In genomic region chr5:30815120-30815465, GRCm38 (mm10) we compare ENCODE assay signal across 8 mouse cellular contexts. TPM values are rescaled to one million over a fixed set of nuclear protein-coding genes. Genes with fewer than 3 reads are reported as not detected.
DNase-seq lines count a peak whose midpoint lies in the region; ATAC-seq and TF ChIP-seq lines count a peak whose summit lies in the region.

No protein-coding gene starts in this region.

- peak; percentile 71 for DNase-seq in cerebellum, postnatal 10 days
- DNase-seq in cerebellum, adult 11 months, result no peak
- no peak for DNase-seq in testis, postnatal 10 days (ENCODE audit: low spot score)
- DNase-seq in testis, postnatal 14 days (ENCODE audit: low spot score), result peak; percentile 27
- DNase-seq in cerebellum, adult 11-12 months, result no peak

- H3K9ac ChIP-seq in limb, embryonic 13.5 days, result peak overlapping the region; percentile 82

- 3% methylated on average over 7 of the region's 7 CpGs for WGBS in limb, embryonic 13.5 days

- H3K4me2 ChIP-seq in limb, embryonic 13.5 days (replicated peaks), result peak overlapping the region; percentile 85

- peak overlapping the region; percentile 84 for H3K4me3 ChIP-seq in testis, adult 2 months (ENCODE audit: control insufficient read depth, low read depth, low read length)
- H3K4me3 ChIP-seq in limb, embryonic 13.5 days, result peak overlapping the region; percentile 80

- H3K36me3 ChIP-seq in testis, adult 2 months (ENCODE audit: control insufficient read depth, insufficient read depth, low read length), result no peaks in the 10 kb centered on the region
- H3K36me3 ChIP-seq in limb, embryonic 13.5 days, result no peaks in the 10 kb centered on the region

- peak overlapping the region; percentile 65 for H3K27ac ChIP-seq in testis, adult 2 months (ENCODE audit: control insufficient read depth, insufficient read depth, low read depth, low read length)
- H3K27ac ChIP-seq in limb, embryonic 13.5 days, result peak overlapping the region; percentile 52; the same call in 1 of the 2 replicates

- H3K27me3 ChIP-seq in testis, adult 2 months (ENCODE audit: control insufficient read depth, insufficient read depth, low read length), result no peaks in the 10 kb centered on the region
- H3K27me3 ChIP-seq in limb, embryonic 13.5 days, result peaks cover 12% of the 10 kb centered on the region; the same call in 1 of the 2 replicates

- H3K9me3 ChIP-seq in limb, embryonic 13.5 days, result no peaks in the 10 kb centered on the region

- no peak for ATAC-seq in limb, embryonic 13.5 days (ENCODE audit: low FRiP score, low read depth)
- no peak for ATAC-seq in monocyte, adult 5-6 weeks (replicated peaks; ENCODE audit: insufficient number of reproducible peaks, low FRiP score, low TSS enrichment, poor library complexity, severe bottlenecking)

- no peak for TF ChIP-seq CTCF in testis, adult 2 months (IDR thresholded peaks at IDR 0.05; ENCODE audit: control insufficient read depth, insufficient read depth, insufficient replicate concordance, low read depth, low read length)

- TF ChIP-seq POLR2A in testis, adult 2 months (IDR thresholded peaks at IDR 0.05; ENCODE audit: control insufficient read depth, low read depth, low read length), result no peak

- H3K4me1 ChIP-seq in testis, adult 2 months (ENCODE audit: control insufficient read depth, insufficient read depth, low read length), result peaks cover 7% of the 10 kb centered on the region
- peaks cover 27% of the 10 kb centered on the region for H3K4me1 ChIP-seq in limb, embryonic 13.5 days

RNA-seq across cellular contexts. Expression of gene Mapre3, which starts 0.7 kb away (rescaled TPM):
- polyA plus RNA-seq in testis, adult 2 months (2012; rRNA removed), result 341 and 342 TPM in 2 replicates
- 30.7 and 33.0 TPM in 2 replicates for polyA plus RNA-seq in limb, embryonic 13.5 days (2015; fragmentation: Nextera tagmentation; extraction: Ambion mirVana)
- total RNA-seq in monocyte, adult 5-6 weeks (2017), result 5.0 TPM in 1 of 3 replicates, not detected in the others

RNA-seq across cellular contexts. Expression of gene Tmem214, which starts 52.7 kb away (rescaled TPM):
- polyA plus RNA-seq in testis, adult 2 months (2012; rRNA removed), result 126 and 131 TPM in 2 replicates
- polyA plus RNA-seq in limb, embryonic 13.5 days (2015; fragmentation: Nextera tagmentation; extraction: Ambion mirVana), result 93.3 and 95.2 TPM in 2 replicates
- total RNA-seq in monocyte, adult 5-6 weeks (2017), result 10.4 to 21.4 TPM (median 10.8 TPM) in 3 replicates

Comparison
In these comparisons a context has a peak if more than half of its experiments do, and no peak if none do; other contexts are left out.
1. DNase-seq: peak in cerebellum, postnatal 10 days (2 of 2) and testis, postnatal 14 days (single experiment); none in cerebellum, adult 11 months (single experiment), testis, postnatal 10 days (single experiment) and cerebellum, adult 11-12 months (single experiment).
2. RNA of gene Mapre3, which starts 0.7 kb away (polyA plus RNA-seq): 341 to 342 TPM in testis, adult 2 months; 30.7 to 33.0 TPM in limb, embryonic 13.5 days; every median in the first group is over 10 times any median in the second.